Mouse (Mus musculus) myocyte (in vitro differentiated cells): ENCODE data around the gene Smurf2.

Experiments
- E2F4 ChIP-seq: IDR thresholded peaks from one replicate; pipeline ENCODE4 v1.6.1; 2011; ENCODE audit warnings: mild to moderate bottlenecking, control low read depth, moderate library complexity; ENCODE audit not compliant: insufficient read depth
- MAX ChIP-seq: IDR thresholded peaks from one replicate; pipeline ENCODE4 v1.6.1; 2011; ENCODE audit warnings: low read depth, mild to moderate bottlenecking, control low read depth
- MYOD1 ChIP-seq, 3 experiments: IDR thresholded peaks; one replicate each; pipeline ENCODE4 v1.6.1; 2011; ENCODE audit warnings: control low read depth in 2 of 3, low read depth in 2 of 3, mild to moderate bottlenecking in 2 of 3, moderate library complexity in 1 of 3; ENCODE audit not compliant: insufficient read length in 2 of 3, control insufficient read depth in 1 of 3
- POLR2A ChIP-seq: IDR thresholded peaks from one replicate; pipeline ENCODE4 v1.6.1; 2011; ENCODE audit warnings: low read depth, mild to moderate bottlenecking, control low read depth, moderate library complexity; ENCODE audit not compliant: insufficient read length
- REST ChIP-seq: IDR thresholded peaks from one replicate; pipeline ENCODE4 v1.6.1; 2011; ENCODE audit warnings: mild to moderate bottlenecking, control low read depth, moderate library complexity; ENCODE audit not compliant: insufficient read depth, insufficient read length
- USF1 ChIP-seq: IDR thresholded peaks from one replicate; pipeline ENCODE4 v1.6.1; 2011; ENCODE audit warnings: low read depth, mild to moderate bottlenecking, control low read depth, moderate library complexity

DNA sequence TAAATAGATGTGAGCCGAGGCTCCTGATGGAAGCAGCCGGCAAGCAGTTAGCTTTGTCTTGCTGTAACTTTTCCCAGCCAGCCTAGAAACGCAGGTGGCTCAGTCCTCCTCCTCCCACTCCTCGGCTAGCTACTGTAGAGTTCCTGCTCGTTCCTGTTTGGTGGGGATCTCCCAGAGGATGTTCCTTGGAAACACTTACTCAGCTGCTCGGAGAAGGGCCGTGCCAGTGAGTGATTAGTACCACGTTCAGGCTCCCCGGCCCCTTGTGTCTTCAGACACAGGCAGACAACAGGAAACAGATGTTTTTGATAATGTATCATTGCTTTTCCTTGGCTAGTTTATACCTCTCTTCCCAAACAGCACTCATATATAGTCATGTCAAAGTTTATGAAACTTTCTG lies 124.8 kb downstream of the Smurf2 start:
- TF ChIP-seq MYOD1 (IDR thresholded peaks at IDR 0.05; ENCODE audit: control insufficient read depth in 1 of 3, insufficient read length in 2 of 3, low read depth in 2 of 3) (no peak), MAX (no peak), USF1 (no peak), POLR2A (no peak), E2F4 (no peak), REST (no peak)
